Mouse (Mus musculus): ENCODE measurements around the gene Polr2b.

Gene Polr2b

GRCm38 (mm10) chr5:77309924-77310772 is at the start of gene Polr2b, which contains the start of gene Noa1:
Gene Polr2b, plus strand, starts transcription at chr5:77310147.
Gene Noa1, minus strand, starts transcription at chr5:77310084.
- DNase-seq (ENCODE audit: low spot score), result peak; percentile 98

DNA sequence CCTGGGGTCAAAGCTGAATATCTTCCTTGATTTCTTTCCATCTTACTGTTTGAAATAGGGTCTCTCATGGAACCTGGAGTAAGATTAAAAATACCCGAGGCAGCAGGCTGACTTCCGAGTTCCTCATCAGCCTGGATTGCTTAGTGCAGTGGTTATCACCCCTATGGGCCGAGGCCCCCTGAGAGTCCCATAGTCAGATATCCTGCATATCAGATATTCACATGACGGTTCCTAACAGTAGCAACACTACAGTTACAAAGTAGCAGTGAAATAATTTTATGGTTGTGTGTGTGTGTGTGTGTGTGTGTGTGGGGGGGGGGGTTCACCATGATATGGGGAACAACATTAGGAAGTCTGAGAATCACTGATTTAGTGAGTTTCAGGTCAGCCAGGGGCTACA is 48.8 kb upstream of the Polr2b start:
- DNase-seq (ENCODE audit: low spot score), result no peak

GRCm38 (mm10) chr5:77262105-77262504 is 47.8 kb upstream of the Polr2b start:
- DNase-seq (ENCODE audit: low spot score), result no peak

GRCm38 (mm10) chr5:77265081-77265670 is 44.8 kb upstream of the Polr2b start, which contains the start of gene Rest:
Gene Rest, plus strand, starts transcription at chr5:77265491.
- peak; percentile 72 for DNase-seq (ENCODE audit: low spot score)

DNA sequence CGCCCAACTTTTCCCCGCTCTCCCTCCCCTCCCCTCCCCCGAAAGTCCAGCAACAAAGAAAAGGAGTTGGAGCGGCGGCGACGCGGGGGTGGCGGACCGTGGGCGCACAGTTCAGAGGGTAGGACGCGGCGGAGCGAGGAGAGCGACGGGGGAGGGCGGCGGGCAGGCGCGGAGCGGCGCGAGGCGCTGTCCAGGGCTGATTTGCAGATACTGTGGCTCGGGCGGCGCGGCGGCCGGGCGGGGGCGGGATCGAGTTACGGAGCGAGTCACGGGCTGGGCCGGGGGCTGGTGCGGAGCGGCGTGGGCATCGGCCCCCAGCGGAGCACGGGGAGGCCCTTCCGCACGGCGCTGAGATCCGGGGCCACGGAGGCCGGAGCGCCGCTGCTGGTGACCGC is 44.3 kb upstream of the Polr2b start:
- DNase-seq (ENCODE audit: low spot score), result peak; percentile 55

GRCm38 (mm10) chr5:77266066-77266885 is 43.7 kb upstream of the Polr2b start:
- DNase-seq (ENCODE audit: low spot score), result peak; percentile 60

DNA sequence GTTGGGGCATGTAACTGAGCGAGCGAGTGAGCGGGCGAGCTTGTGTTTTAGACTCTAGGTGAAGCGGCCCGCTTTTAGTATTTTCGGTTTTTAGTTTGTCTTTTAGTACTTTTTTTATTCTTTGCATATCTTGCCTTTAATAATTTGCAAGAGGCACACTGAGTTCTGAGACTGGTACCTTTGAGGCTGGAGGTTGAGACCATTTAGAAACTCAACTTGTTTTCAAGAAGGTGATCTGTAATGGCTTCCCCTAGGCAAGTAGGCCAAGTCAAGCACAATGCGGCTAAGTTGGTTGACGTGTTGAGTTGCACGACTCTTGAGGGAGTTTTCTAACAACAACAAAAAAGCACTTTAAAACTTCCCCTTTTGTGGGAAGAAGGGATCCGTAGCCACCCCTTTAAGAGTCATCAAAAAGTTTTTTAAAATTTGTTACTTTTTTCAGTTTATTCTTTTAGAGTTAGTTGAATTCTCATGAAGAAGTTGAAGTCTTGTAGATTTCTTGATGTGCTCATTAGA is 43.0 kb upstream of the Polr2b start:
- no peak for DNase-seq (ENCODE audit: low spot score)

GRCm38 (mm10) chr5:77267441-77267840 is 42.5 kb upstream of the Polr2b start:
- no peak for DNase-seq (ENCODE audit: low spot score)

GRCm38 (mm10) chr5:77267957-77268624 is 41.9 kb upstream of the Polr2b start:
- DNase-seq (ENCODE audit: low spot score), result no peak

GRCm38 (mm10) chr5:77269399-77269798 is 40.5 kb upstream of the Polr2b start:
- no peak for DNase-seq (ENCODE audit: low spot score)

GRCm38 (mm10) chr5:77273151-77273550 is 36.8 kb upstream of the Polr2b start:
- DNase-seq (ENCODE audit: low spot score), result no peak

DNA sequence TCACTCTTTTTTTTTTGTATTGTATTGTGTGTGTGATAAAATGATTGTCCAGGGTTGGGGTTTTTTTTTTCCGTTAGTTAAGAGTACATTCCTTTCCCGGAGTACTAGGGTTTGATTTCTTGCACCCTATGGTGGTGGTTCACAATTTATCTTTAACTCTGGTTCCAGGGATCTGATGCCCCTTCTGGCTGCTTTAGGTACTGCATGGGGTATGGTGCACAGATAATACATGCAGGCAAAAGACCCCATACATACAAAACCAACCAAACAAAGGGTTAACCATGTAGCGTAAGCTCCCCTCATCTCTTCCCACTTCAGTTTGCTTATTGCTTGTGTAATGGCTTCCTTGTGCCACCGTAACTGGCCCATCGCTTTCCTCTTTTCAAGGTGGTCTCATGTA is 34.0 kb upstream of the Polr2b start:
- DNase-seq (ENCODE audit: low spot score), result no peak

DNA sequence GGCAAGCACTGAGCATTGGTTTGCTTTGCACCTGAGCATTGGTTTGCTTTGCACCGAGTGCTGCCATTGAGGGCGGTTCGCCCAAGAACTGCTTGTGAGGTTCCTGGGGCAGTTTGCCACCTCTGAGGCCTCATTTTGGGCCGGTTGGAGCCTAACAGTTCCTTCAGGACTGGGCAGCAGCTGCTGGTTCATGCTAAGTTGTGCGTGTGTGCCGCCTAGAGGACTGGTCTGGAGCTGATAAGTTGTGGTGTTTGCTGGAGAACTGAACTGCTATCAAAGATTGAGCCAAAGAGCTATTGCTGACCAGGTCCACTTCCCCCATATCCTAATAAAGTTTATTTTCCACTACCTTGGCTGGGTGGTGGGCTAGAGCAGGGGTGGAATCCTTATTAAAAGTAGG is 32.7 kb upstream of the Polr2b start:
- no peak for DNase-seq (ENCODE audit: low spot score)

- DNase-seq (ENCODE audit: low spot score), result no peak
These were observed 28.3 kb upstream of the Polr2b start for GRCm38 (mm10) chr5:77281518-77282174.

- no peak for DNase-seq (ENCODE audit: low spot score)
These were observed 27.7 kb upstream of the Polr2b start for GRCm38 (mm10) chr5:77282242-77282641.

DNA sequence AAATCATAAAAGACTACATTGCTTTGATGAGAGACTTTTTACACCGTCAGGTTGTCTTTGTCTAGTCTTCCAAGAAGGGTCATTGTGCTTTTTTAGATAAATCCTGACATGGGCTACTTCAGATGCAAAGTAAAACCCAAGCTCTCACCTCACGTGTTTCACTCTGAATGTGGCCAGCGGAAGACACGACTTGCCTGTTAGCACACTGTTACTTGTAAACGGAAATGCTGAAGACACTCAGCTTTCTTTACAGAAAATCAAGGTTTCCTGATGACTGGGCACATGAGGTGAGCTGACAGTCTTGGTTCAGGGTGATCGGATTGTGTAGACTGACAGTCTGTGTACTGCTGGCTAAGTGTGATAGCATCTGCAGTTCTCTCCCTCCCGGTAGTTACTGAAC is 24.3 kb upstream of the Polr2b start:
- DNase-seq (ENCODE audit: low spot score), result no peak

- no peak for DNase-seq (ENCODE audit: low spot score)
These were observed 23.0 kb upstream of the Polr2b start for GRCm38 (mm10) chr5:77286904-77287303.

- no peak for DNase-seq (ENCODE audit: low spot score)
These were observed 22.0 kb upstream of the Polr2b start for GRCm38 (mm10) chr5:77287901-77288300.

DNA sequence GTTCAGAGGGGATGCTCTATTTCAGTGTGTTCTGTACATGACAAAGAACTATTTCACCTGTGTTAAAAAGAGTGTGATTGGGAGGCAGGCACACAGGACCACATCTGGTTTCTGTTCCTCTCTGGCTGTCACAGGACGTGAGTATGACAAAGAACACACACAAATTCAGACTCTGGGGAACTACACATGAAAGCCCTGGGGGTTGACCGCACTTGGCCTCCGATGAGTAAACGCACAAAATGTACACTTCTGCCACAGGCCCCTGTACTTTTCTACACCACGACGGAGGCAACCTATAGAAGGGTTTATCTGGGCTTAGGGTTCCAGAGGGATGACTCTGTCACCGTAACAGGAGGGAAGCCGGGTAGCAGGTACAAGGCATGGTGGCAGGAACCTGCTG is 20.3 kb upstream of the Polr2b start:
- DNase-seq (ENCODE audit: low spot score), result no peak

DNA sequence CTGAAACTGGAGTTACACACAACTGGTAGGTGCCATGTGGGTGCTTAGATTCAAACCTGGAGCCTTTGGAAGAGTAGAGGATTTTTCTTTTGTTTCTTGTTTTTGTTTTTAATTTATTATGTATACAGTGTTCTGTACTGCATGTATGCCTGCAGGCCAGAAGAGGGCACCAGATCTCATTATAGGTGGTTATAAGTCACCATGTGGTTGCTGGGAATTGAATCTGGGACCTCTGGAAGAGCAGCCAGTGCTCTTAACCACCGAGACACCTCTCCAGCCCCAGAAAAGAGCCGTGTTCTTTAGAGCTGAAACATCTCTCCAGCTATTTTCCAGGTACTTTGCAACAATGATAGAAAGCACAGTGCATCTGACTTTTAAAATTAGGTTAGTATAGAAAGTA is 19.3 kb upstream of the Polr2b start:
- no peak for DNase-seq (ENCODE audit: low spot score)

- no peak for DNase-seq (ENCODE audit: low spot score)
These were observed 17.0 kb upstream of the Polr2b start for GRCm38 (mm10) chr5:77292803-77293522.
